Mouse (Mus musculus): ENCODE measurements around the gene Xrn2. TPM values are rescaled to one million over a fixed set of nuclear protein-coding genes. Genes with fewer than 3 reads are reported as not detected.
A peak's percentile ranks its signal among the peaks of the same experiment; 100 is the strongest.

Xrn2 gene
- total and polyA plus RNA-seq, 3 experiments, result 98.0 to 108 TPM; not detected in 1

- TF ChIP-seq GABPA (IDR thresholded peaks at IDR 0.05; ENCODE audit: low read depth, low read length), result no peak
- no peak for TF ChIP-seq MXI1 (IDR thresholded peaks at IDR 0.05; ENCODE audit: low read depth, low read length)
- TF ChIP-seq MAZ (IDR thresholded peaks at IDR 0.05; ENCODE audit: low read depth, low read length), result no peak
- TF ChIP-seq E2F4 (IDR thresholded peaks at IDR 0.05; ENCODE audit: borderline replicate concordance, low read depth, low read length), result no peak
- TF ChIP-seq MAFK (IDR thresholded peaks at IDR 0.05; ENCODE audit: borderline replicate concordance, low read depth, low read length), result no peak
- TF ChIP-seq EP300 (IDR thresholded peaks at IDR 0.05; ENCODE audit: low read depth in 1 of 2, low read length in 2 of 2), result peak; percentile 66 to 71
- no peak for TF ChIP-seq HCFC1 (IDR thresholded peaks at IDR 0.05; ENCODE audit: low read depth, low read length)
- 0 out of 2 replicates have a peak, but pooled peaks have one; percentile 20 for TF ChIP-seq RCOR1 (IDR thresholded peaks at IDR 0.05; ENCODE audit: low read depth, low read length)
- no peak for TF ChIP-seq POLR2AphosphoS5 (IDR thresholded peaks at IDR 0.05; ENCODE audit: borderline replicate concordance, low read depth, low read length)
- TF ChIP-seq POLR2AphosphoS2 (IDR thresholded peaks at IDR 0.05; ENCODE audit: low read length), result no peak
Measured at GRCm38 (mm10) chr2:147067480-147068246, 54.9 kb downstream of the Xrn2 start (continued).

GRCm38 (mm10) chr2:147069077-147069476 lies 56.3 kb downstream of the Xrn2 start:
- Histone ChIP-seq H3K79me2 (ENCODE audit: control insufficient read depth, insufficient read depth, low read length, poor library complexity) (no peaks in the 10 kb centered on the region), H3K9me3 (replicated peaks; ENCODE audit: insufficient read depth, low read length) (no peaks in the 10 kb centered on the region), H3K27ac (ENCODE audit: control insufficient read depth, low read depth, low read length) (no peak overlapping the region), H3K36me3 (ENCODE audit: control insufficient read depth in 1 of 2, insufficient read depth in 2 of 2, low read length in 2 of 2) (peaks cover 45 to 53% of the 10 kb centered on the region in 2 experiments), H3K27me3 (ENCODE audit: control insufficient read depth in 1 of 2, insufficient read depth in 2 of 2, low read length in 2 of 2) (no peaks in the 10 kb centered on the region), H3K4me3 (ENCODE audit: control insufficient read depth in 1 of 2, insufficient read depth in 1 of 2, low read depth in 2 of 2, low read length in 2 of 2) (no peak overlapping the region), H3K9ac (ENCODE audit: control insufficient read depth, low read depth, low read length, poor library complexity, severe bottlenecking) (no peak overlapping the region), H3K4me1 (ENCODE audit: control insufficient read depth in 1 of 2, insufficient read depth in 2 of 2, low read length in 2 of 2) (peaks cover 12 to 43% of the 10 kb centered on the region in 2 experiments)
- TF ChIP-seq MYB (IDR thresholded peaks at IDR 0.05; ENCODE audit: low read depth, low read length) (no peak), SIN3A (IDR thresholded peaks at IDR 0.05; ENCODE audit: low read length) (peak; percentile 44; the same call in 1 of the 2 replicates), GABPA (IDR thresholded peaks at IDR 0.05; ENCODE audit: low read depth, low read length) (no peak), MEF2A (IDR thresholded peaks at IDR 0.05; ENCODE audit: extremely low read depth, insufficient replicate concordance, low read depth, low read length, poor library complexity, severe bottlenecking) (no peak), BHLHE40 (IDR thresholded peaks at IDR 0.05; ENCODE audit: borderline replicate concordance, low read depth, low read length) (no peak), MYC (IDR thresholded peaks at IDR 0.05; ENCODE audit: low read depth, low read length) (no peak), TAL1 (IDR thresholded peaks at IDR 0.05; ENCODE audit: low read length) (no peak), GATA1 (IDR thresholded peaks at IDR 0.05; ENCODE audit: low read depth, low read length) (0 out of 2 replicates have a peak, but pooled peaks have one; percentile 17), USF2 (IDR thresholded peaks at IDR 0.05; ENCODE audit: borderline replicate concordance in 1 of 2, insufficient read depth in 1 of 2, low read depth in 1 of 2, low read length in 2 of 2) (no peak), NELFE (IDR thresholded peaks at IDR 0.05; ENCODE audit: low read depth, low read length) (no peak), RCOR1 (IDR thresholded peaks at IDR 0.05; ENCODE audit: low read depth, low read length) (no peak), EP300 (IDR thresholded peaks at IDR 0.05; ENCODE audit: low read depth in 1 of 2, low read length in 2 of 2) (peak; percentile 18 to 51; a peak in 2 of 4 replicates), POLR2AphosphoS2 (IDR thresholded peaks at IDR 0.05; ENCODE audit: low read length) (no peak), ELF1 (IDR thresholded peaks at IDR 0.05; ENCODE audit: low read depth, low read length) (no peak), POLR2A (IDR thresholded peaks at IDR 0.05; ENCODE audit: control insufficient read depth in 1 of 2, insufficient read depth in 1 of 2, low read depth in 1 of 2, low read length in 2 of 2, poor library complexity in 1 of 2) (no peak), UBTF (IDR thresholded peaks at IDR 0.05; ENCODE audit: borderline replicate concordance, insufficient read depth, low read depth, low read length) (no peak), MAZ (IDR thresholded peaks at IDR 0.05; ENCODE audit: low read depth, low read length) (no peak), KAT2A (conservative IDR thresholded peaks at IDR 0.05; ENCODE audit: low read depth, low read length) (no peak), E2F4 (IDR thresholded peaks at IDR 0.05; ENCODE audit: borderline replicate concordance, low read depth, low read length) (no peak)
- peak; percentile 54 for DNase-seq (ENCODE audit: low read depth, low spot score)

All from MEL (cell line).